Mouse (Mus musculus): ENCODE measurements at regions not wholly inside any gene's neighbourhood (a gene's known extent, or its start where the extent isn't known, plus 50 kb on each side); places are given as distances from the start of the nearest gene placed in this dataset.

DNA sequence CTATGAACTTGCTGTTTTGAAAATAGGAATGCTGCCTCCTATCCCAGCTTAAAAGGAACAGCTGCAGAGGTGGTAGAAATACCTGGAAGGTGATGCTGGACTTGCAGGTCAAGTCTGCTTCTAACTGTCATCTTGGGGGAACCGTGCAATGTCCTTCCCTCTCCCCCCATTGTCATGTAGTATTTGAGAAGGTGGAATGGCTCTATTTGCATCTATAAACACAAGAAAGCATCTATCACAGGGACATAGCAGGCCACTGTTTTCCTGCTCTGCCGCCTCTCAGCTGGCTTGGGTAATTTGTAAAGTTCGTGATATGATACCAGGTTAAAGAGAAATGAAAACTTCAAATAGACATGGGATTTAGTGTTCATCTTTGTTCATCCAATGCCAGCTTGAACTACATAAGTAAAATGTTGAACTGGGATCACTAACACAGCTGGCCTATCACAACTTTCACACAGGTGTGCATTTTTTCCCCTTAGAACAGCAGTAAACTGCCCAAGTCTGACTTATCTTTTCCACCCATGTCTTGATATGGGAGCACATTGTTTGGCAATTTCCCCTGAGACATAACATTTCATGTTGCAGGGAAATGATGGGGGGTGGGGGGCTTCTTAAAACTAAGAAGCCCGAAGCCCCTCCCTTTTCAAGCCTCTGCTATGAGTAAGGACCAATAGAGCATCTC is 138.6 kb upstream of the Fndc3a start:
- Histone ChIP-seq H3K36me3 (ENCODE audit: insufficient read depth, low read length) (no peaks in the 10 kb centered on the region), H3K9me3 (ENCODE audit: low read length) (no peaks in the 10 kb centered on the region; the same call in 1 of the 2 replicates), H3K4me3 (replicated peaks; ENCODE audit: low read length) (0 out of 2 replicates have a peak overlapping the region, but pooled peaks have one; percentile 68), H3K27me3 (ENCODE audit: insufficient read depth, low read length) (no peaks in the 10 kb centered on the region), H3K4me1 (replicated peaks; ENCODE audit: low read depth, low read length) (peaks cover 64% of the 10 kb centered on the region)
- TF ChIP-seq CTCF (conservative IDR thresholded peaks at IDR 0.05; ENCODE audit: low read length), result no peak
- TF ChIP-seq POU5F1 (IDR thresholded peaks at IDR 0.05; ENCODE audit: borderline replicate concordance, low read length), result no peak
- TF ChIP-seq NANOG (IDR thresholded peaks at IDR 0.05; ENCODE audit: borderline replicate concordance, low read length), result no peak

DNA sequence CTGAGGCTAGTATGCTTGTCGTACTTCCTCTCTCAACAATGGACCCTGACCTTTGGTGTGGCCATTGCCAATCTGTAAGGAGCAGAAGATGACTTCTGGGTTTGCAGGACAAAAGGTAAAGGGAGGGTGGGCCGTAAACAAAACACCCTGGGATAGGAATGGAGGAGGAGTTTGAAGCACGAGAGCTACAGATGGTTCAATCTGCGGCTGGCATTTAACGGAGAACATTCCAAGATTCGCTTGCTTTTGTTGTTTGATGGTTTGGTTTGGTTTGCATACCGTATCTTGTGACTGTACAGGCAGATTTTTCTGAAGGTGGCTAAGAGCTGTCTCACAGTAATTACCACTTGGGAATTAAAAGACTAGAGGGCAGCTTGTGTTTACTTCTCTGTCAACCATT is 137.7 kb upstream of the Fndc3a start:
- H3K36me3 ChIP-seq (ENCODE audit: insufficient read depth, low read length), result no peaks in the 10 kb centered on the region
- TF ChIP-seq NANOG (IDR thresholded peaks at IDR 0.05; ENCODE audit: borderline replicate concordance, low read length) (peak; percentile 35; the same call in 1 of the 2 replicates), CTCF (conservative IDR thresholded peaks at IDR 0.05; ENCODE audit: low read length) (no peak)
- H3K4me3 ChIP-seq (replicated peaks; ENCODE audit: low read length), result peak overlapping the region; percentile 68
- no peaks in the 10 kb centered on the region; the same call in 1 of the 2 replicates for H3K9me3 ChIP-seq (ENCODE audit: low read length)
- H3K27me3 ChIP-seq (ENCODE audit: insufficient read depth, low read length), result no peaks in the 10 kb centered on the region
- peaks cover 64% of the 10 kb centered on the region for H3K4me1 ChIP-seq (replicated peaks; ENCODE audit: low read depth, low read length)

- TF ChIP-seq CTCF (conservative IDR thresholded peaks at IDR 0.05; ENCODE audit: low read length) (no peak), NANOG (IDR thresholded peaks at IDR 0.05; ENCODE audit: borderline replicate concordance, low read length) (peak; percentile 56; the same call in 1 of the 2 replicates)
- Histone ChIP-seq H3K4me1 (replicated peaks; ENCODE audit: low read depth, low read length) (peaks cover 64% of the 10 kb centered on the region), H3K4me3 (replicated peaks; ENCODE audit: low read length) (peak overlapping the region; percentile 68), H3K27me3 (ENCODE audit: insufficient read depth, low read length) (no peaks in the 10 kb centered on the region), H3K36me3 (ENCODE audit: insufficient read depth, low read length) (0 out of 2 replicates have a peak, but pooled peaks cover 4% of the 10 kb centered on the region), H3K9me3 (ENCODE audit: low read length) (no peaks in the 10 kb centered on the region)
Observed at GRCm38 (mm10) chr14:72845621-72846440, 136.0 kb upstream of the Fndc3a start.

GRCm38 (mm10) chr14:72844753-72845369 is 135.1 kb upstream of the Fndc3a start:
- Histone ChIP-seq H3K27me3 (ENCODE audit: insufficient read depth, low read length) (no peaks in the 10 kb centered on the region), H3K9me3 (ENCODE audit: low read length) (no peaks in the 10 kb centered on the region), H3K36me3 (ENCODE audit: insufficient read depth, low read length) (0 out of 2 replicates have a peak, but pooled peaks cover 4% of the 10 kb centered on the region), H3K4me1 (replicated peaks; ENCODE audit: low read depth, low read length) (peaks cover 60% of the 10 kb centered on the region), H3K4me3 (replicated peaks; ENCODE audit: low read length) (no peak overlapping the region)
- TF ChIP-seq NANOG (IDR thresholded peaks at IDR 0.05; ENCODE audit: borderline replicate concordance, low read length), result no peak

DNA sequence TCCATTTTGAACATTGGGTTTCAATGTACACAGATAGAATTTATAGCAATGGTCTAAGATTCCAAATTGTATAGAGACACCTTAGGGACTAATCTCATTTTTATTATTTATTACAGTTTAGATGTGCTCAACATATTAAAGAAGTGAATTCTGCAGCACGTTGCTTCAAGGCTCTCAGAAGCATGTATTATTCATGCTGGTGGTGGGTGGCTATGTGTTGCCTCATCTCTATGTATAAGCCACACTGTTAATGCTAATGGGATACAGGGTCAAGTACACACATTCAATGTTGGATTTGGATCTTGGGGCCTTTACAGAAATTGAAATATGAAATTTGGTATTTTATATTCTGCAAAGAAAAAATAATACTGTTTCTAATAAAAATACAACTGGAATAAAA is 131.9 kb upstream of the Fndc3a start:
- Histone ChIP-seq H3K4me1 (replicated peaks; ENCODE audit: low read depth, low read length) (peaks cover 31% of the 10 kb centered on the region), H3K4me3 (replicated peaks; ENCODE audit: low read length) (no peak overlapping the region), H3K36me3 (ENCODE audit: insufficient read depth, low read length) (0 out of 2 replicates have a peak, but pooled peaks cover 4% of the 10 kb centered on the region), H3K9me3 (ENCODE audit: low read length) (no peaks in the 10 kb centered on the region), H3K27me3 (ENCODE audit: insufficient read depth, low read length) (no peaks in the 10 kb centered on the region)
- TF ChIP-seq POU5F1 (IDR thresholded peaks at IDR 0.05; ENCODE audit: borderline replicate concordance, low read length), result no peak
- TF ChIP-seq CTCF (conservative IDR thresholded peaks at IDR 0.05; ENCODE audit: low read length), result no peak
- no peak for TF ChIP-seq NANOG (IDR thresholded peaks at IDR 0.05; ENCODE audit: borderline replicate concordance, low read length)

DNA sequence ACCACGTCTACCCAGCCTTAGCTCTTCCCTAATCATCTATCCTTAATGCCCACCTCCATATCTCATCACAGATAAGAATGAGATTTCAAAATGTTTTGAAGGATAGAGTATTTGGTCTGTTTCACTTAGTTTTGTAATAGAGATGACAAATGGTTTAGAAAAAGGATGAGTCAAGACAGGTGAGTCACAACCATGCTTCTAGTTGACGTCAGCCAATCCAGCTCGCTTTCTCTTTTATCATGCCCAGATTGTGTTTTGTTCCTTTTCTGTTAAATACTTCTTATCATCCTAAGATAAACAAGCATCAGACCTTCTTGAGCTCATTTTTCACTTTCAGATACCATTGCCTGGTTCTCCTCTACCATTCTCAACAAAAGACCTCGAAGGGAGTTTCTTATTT is 125.4 kb upstream of the Fndc3a start:
- no peak overlapping the region for H3K4me3 ChIP-seq (replicated peaks; ENCODE audit: low read length)
- H3K27me3 ChIP-seq (ENCODE audit: insufficient read depth, low read length), result no peaks in the 10 kb centered on the region
- no peaks in the 10 kb centered on the region for H3K9me3 ChIP-seq (ENCODE audit: low read length)
- 0 out of 2 replicates have a peak, but pooled peaks cover 4% of the 10 kb centered on the region for H3K4me1 ChIP-seq (replicated peaks; ENCODE audit: low read depth, low read length)
- H3K36me3 ChIP-seq (ENCODE audit: insufficient read depth, low read length), result no peaks in the 10 kb centered on the region
- TF ChIP-seq NANOG (IDR thresholded peaks at IDR 0.05; ENCODE audit: borderline replicate concordance, low read length), result no peak
- TF ChIP-seq POU5F1 (IDR thresholded peaks at IDR 0.05; ENCODE audit: borderline replicate concordance, low read length), result no peak
- TF ChIP-seq CTCF (conservative IDR thresholded peaks at IDR 0.05; ENCODE audit: low read length), result no peak

- no peaks in the 10 kb centered on the region for H3K36me3 ChIP-seq (ENCODE audit: insufficient read depth, low read length)
- H3K27me3 ChIP-seq (ENCODE audit: insufficient read depth, low read length), result no peaks in the 10 kb centered on the region
- H3K4me3 ChIP-seq (replicated peaks; ENCODE audit: low read length), result no peak overlapping the region
- no peaks in the 10 kb centered on the region for H3K4me1 ChIP-seq (replicated peaks; ENCODE audit: low read depth, low read length)
- H3K9me3 ChIP-seq (ENCODE audit: low read length), result no peaks in the 10 kb centered on the region
- no peak for TF ChIP-seq POU5F1 (IDR thresholded peaks at IDR 0.05; ENCODE audit: borderline replicate concordance, low read length)
- TF ChIP-seq CTCF (conservative IDR thresholded peaks at IDR 0.05; ENCODE audit: low read length), result no peak
- TF ChIP-seq NANOG (IDR thresholded peaks at IDR 0.05; ENCODE audit: borderline replicate concordance, low read length), result no peak
Observed at GRCm38 (mm10) chr14:72829261-72829660, 119.5 kb upstream of the Fndc3a start.

- H3K4me1 ChIP-seq (replicated peaks; ENCODE audit: low read depth, low read length), result no peaks in the 10 kb centered on the region
- TF ChIP-seq POU5F1 (IDR thresholded peaks at IDR 0.05; ENCODE audit: borderline replicate concordance, low read length) (no peak), NANOG (IDR thresholded peaks at IDR 0.05; ENCODE audit: borderline replicate concordance, low read length) (no peak), CTCF (conservative IDR thresholded peaks at IDR 0.05; ENCODE audit: low read length) (no peak)
- H3K27me3 ChIP-seq (ENCODE audit: insufficient read depth, low read length), result no peaks in the 10 kb centered on the region
- no peaks in the 10 kb centered on the region for H3K9me3 ChIP-seq (ENCODE audit: low read length)
- H3K4me3 ChIP-seq (replicated peaks; ENCODE audit: low read length), result no peak overlapping the region
- no peaks in the 10 kb centered on the region for H3K36me3 ChIP-seq (ENCODE audit: insufficient read depth, low read length)
Observed at GRCm38 (mm10) chr14:72825549-72825948, 115.7 kb upstream of the Fndc3a start.

All from E14TG2a.4 (cell line).